Mouse (Mus musculus): ENCODE measurements around the gene Degs2.

Gene Degs2

DNA sequence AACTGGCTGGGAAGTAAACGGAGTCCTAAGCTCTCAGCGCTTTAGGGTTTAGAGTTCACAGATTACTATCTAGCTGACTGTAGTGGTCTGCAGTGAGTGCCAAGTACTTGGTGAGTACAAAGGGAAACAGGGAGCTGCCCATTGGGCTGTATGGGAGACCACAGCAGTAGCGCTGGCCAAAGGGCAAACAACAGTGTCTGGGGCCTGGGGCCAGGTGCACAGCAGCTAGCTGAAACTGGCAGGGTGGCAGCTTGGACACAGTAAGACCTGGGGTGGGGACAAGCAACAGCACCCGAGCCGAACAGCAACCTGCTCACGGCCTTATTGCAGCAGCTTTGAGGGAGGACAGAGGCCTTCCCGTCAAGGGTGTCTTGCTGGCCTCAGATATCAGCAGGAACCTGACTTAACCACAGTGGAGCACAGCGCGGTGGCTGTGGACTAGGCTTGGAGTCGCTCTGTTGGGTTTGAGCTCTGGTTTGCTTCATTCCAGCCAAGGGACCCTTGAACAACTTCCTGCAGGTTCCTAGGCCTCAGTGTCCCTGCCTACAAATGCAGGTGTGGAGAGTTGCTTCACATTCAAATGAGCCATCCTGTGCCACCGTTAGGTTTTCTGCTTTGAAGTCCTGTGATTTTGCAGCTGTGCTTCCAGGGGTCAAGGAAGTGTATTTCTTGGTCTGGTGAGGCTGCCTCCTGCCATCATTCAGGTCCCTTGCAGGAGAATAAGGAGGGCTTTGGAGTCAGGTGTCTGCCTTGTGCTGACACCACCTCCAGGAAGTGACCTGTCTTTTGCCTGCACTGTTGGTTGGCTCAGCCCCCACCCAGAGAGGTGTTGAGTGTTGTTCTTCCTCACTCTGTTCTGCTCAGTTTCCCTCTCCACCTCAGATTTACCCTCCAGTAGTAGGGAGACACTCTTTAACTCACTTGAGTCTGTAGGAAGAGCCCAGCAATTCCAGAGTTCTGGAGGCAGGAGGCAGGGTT, 48.5 kb downstream of the Degs2 start:
- no peak for DNase-seq (ENCODE audit: low spot score)

DNA sequence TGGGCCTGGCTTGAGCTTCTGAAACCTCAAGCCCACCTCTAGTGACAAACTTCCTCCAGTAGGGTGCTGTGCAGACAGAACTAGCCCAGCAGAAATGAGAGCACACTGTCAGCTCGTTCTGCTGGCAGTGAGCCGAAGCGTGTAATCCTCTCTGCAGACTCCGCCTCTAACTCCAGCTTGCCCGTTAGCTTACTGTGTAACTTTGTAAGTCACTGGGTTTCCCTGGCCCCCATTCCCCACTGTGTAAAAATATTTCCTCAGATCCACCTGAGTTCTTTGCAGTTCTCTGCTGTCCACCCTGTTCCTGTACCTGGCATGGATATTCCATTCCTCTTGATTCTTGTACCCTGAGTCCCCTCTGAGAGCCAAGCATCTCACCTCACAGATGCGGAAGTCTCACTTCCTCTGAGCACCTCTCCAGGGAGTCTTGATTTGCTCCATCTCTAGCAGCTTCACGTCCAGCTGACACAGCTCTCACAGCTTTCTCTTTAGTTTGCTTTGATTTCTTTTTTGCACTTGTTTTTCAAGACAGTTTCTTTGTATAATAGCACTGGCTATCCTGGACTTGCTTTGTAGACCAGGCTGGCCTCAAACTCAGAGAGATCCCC, 51.0 kb downstream of the Degs2 start:
- no peak for DNase-seq (ENCODE audit: low spot score)

DNA sequence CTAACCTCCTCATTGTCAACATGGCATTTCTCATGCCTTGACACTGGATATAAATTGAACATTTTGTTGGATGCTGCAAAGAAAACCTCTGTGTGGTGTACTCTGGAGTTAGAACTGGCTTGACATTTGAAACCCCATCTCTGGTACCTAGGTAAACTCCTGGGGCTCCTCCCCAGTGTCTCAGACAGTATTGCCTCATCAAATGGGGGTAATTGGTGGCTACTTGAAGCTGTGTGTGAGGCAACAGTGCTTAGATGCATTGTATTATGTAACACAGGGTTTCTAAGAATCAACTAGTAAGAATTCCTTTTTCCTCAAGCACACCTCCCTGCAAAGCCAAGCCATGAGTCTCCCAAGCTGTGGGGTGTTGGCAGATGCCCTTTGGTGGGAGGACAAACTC, 54.3 kb downstream of the Degs2 start:
- DNase-seq (ENCODE audit: low spot score): no peak

DNA sequence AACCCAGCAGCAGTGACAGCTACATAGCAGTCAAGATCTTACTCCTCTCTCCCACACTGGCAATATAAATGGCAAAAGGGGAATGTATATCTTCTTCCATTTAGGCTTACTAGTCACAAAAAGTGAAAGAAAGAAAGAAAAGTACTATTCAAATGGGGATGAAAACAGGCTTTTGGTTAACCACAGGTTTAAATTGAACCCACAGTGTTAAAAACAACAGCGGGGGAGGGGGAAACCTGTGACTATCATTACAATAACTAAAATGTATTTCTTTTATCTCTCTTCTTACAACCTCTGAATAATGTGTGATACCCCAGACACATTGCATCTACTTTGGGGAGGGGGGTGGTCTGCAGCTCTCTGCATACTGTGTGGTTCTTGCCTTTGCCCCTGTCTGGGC, 55.9 kb downstream of the Degs2 start:
- DNase-seq (ENCODE audit: low spot score): no peak

DNA sequence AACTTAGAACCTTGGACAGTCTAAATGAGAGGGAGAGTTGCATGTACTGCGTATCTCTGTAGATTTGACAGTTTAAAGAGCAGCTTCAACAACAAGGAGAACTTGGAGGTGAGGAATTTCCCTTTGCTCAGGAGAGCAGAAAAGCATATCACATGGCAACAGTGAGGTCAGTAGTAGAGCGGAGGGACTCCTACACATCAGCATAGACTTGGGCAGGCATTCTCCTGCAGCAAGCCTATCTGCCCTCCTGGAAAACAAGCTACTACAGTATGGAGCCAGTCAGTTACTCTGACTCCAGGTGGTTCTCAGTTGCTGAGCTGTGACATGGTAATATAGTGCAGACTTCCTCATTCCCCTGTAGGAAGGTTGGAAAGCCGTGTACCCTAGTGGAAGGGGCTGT, 60.1 kb downstream of the Degs2 start:
- no peak for DNase-seq (ENCODE audit: low spot score)

DNA sequence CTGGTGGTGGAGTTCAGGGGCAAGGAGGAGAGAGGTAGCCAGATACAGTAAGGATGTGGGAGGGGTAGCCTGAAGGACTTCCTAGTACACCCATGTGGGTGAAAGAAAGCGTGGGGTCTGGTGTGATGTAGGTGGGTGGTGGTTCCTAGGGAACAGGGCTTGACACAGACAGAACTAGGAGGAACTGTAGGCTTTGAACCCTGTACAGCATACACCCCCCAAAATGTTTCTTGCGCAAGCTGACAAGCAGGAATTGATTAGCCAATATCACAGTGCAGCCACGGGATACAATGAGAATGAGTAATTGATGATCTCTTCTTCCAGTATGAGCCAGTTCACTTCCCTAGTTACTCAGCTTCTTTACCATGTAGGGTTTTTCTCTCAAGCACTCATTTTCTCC, 63.0 kb downstream of the Degs2 start:
- no peak for DNase-seq (ENCODE audit: low spot score)

DNA sequence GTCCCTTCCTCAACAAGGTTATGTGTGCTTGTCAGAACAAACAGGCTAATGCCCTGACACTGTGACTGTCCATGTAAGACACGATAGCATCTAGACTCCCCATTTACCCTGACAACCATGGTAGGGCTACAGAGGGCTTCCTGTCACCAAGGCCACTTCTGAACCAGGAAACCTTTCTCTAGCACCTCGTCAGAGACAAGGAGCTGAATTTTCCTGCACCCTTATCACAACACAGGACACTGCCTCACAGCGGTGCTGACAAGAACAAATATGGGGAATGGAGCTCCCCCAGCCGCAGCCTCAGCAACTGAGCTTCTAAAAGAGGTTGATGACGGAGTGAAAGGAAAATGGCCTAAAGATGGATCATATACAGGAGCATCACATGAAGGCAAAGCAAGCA, 64.7 kb downstream of the Degs2 start:
- no peak for DNase-seq (ENCODE audit: low spot score)

DNA sequence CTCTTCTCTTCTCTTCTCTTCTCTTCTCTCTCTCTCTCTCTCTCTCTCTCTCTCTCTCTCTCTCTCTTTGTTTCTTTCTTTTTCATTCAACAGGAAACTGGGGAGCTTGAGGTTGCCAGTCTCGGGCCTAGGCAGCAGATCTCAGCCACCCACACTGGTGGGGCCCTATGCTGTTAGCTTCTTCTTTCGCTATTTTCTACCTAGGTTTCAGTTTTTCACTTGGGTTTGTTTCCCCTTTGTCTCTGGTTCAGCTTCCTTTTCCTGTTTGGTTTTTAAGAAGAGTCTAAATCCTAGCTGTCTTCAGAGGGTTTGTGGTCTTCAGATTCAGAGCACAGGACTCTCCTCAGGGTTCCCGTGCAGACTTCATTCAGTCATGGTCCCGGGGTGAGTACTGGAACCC, 66.6 kb downstream of the Degs2 start:
- DNase-seq (ENCODE audit: low spot score): no peak

DNA sequence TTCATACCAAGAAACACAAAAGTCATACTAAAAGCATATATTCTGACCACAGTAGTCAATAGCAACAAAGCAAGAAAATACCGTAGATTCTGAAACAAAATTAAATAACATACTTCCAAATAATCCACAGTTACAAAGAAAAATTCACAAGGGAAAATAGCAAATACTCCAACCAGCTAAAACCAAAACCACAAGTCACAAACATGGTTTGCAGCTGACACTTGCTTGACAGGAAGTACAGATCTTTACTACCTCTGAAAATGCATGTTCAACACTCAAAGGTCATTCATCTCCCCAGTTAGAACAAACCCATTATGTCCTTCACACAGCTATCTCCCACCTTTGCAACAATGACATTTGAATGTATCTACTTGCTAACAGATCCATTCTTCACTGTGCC, 68.1 kb downstream of the Degs2 start:
- DNase-seq (ENCODE audit: low spot score): no peak

DNA sequence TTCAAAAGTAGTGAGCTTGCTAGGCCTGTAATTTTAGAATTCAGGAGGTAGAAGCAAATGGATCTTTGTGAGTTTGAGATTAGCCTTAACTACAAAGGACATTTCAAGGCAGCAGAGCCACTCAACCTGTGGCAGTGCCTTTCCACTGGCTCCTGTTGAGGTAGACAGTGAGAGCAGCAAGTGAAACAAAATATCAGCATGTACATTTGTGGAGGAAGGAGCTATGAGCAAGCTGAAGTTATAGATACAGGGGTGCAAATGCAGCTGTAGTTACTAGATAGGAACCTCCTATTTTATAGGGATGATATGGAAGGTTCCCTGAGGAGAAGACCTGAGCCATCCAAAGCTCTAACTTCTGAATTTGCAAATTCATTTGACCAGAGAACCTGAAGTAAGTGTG, 69.6 kb downstream of the Degs2 start:
- no peak for DNase-seq (ENCODE audit: low spot score)

DNA sequence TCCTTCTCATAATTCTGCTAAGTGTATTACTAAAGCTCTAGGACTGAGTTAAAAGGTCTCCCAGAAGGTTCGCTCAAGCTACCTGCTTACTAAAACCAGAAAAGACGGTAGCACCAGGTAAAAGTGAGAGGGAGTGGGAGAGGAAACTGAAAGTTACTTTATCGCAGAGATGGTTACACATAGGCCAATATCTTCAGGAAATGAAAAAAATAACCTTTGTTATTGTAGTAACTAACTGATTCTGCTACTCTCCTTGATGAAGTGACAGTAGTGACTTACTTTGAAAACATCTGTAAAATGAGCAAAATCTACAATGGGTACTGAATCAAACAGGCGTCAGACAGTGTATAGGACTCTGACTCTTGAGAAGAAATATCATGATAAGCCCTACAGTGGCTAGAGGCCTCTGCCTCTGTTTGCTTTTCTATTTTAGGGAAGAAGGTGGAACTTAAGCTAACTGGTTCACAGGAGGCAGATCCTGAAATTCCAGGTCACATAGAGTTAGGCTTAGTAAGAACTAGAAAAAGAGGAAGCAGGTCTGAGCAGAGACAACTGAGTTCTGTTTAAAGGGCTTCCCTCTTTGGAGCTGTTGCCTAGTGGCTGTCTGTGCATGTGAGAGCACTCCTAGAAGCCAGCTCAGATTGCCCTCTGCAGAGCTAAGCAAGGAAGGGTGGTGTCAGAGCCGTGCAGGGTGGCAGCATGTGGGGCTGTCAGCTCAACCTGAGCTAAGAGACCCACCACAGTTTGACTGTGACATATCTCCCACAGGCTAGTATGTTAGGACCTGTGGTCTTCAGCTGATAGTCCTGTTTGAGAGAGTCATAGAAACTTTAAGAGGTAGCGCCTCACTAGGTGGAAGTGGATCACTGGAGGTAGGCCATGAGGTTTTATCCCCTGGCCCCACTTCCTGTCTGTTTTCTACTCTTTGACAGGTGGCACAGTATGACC, 71.1 kb downstream of the Degs2 start:
- no peak for DNase-seq (ENCODE audit: low spot score)

DNA sequence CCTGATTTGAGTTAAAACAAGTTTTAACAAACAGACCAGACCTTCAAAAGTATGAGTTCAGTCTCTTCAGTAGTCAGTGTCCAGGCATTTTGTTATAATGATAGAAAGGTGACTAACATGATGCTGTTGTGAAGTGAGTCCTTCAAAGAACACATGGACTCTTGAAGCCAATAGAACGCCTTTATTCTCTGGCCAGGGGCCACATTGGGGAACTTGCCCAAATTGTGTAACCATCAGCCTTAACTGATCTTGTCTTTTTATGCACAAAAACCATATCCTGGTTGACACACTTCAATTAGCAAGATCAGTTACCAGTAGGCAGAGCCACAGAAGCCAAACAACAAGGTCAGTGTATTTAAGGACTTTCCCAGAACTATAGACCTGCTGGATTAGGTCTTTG, 72.6 kb downstream of the Degs2 start:
- no peak for DNase-seq (ENCODE audit: low spot score)

All from retina, embryonic 14.5 days (tissue).